In the genomic region with DNA sequence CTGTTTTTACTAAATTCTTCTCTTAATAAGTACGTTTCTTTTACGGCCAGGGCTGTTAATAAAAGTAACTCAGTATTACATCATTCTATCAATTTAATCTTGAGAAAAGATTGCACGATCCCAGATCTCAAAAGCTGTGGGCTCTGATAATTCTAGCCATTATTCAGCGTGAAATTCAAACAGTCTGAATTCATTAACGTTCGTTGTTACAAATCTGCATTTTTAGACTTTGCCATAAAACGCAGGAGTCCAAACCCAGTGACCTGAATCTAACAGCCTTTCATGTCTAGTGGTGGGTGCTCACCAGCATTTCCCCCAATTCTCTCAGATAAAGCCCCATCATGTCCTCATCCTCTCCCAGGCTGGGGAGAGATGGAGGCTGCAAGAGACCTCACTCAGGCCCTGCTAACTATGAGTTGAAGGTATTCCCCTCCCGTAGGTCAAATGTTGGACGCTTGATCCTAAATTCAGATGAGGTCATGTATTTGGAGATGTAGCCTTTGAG, we compare ENCODE assay signal across 16 mouse cellular contexts. TPM values are rescaled to one million over a fixed set of nuclear protein-coding genes. Genes with fewer than 3 reads are reported as not detected.
DNase-seq lines count a peak whose midpoint lies in the region; ATAC-seq lines count a peak whose summit lies in the region.
"Had no signal": no experiment of that assay in that cellular context is flagged by ENCODE, and none has a peak within 500 bp of the region (broad histone marks: within the 10 kb centered on the region; RNA-seq: fewer than 3 reads in every experiment).

No protein-coding gene starts in this region.

- ATAC-seq in neural tube, embryonic 11.5 days (ENCODE audit: insufficient read depth, low FRiP score, low TSS enrichment): peak; percentile 36; the same call in 1 of the 2 replicates
- ATAC-seq in neural tube, embryonic 15.5 days (ENCODE audit: low FRiP score): no peak
- ATAC-seq in forebrain, embryonic 12.5 days (ENCODE audit: low FRiP score): 0 out of 2 replicates have a peak, but pooled peaks have one; percentile 40
- ATAC-seq in hindbrain, embryonic 14.5 days (ENCODE audit: low FRiP score): no peak
- ATAC-seq: activated CD4-positive, CD25-positive, alpha-beta regulatory T cell, adult 4 months; inflammation-experienced regulatory T-cells, adult 6 months; Patski had no signal

- 53% methylated on average over 9 of the region's 9 CpGs for WGBS in neural tube, embryonic 11.5 days
- 30% methylated on average over 9 of the region's 9 CpGs for WGBS in neural tube, embryonic 15.5 days
- WGBS in forebrain, embryonic 12.5 days: 19% methylated on average over 9 of the region's 9 CpGs
- WGBS in hindbrain, embryonic 14.5 days: 26% methylated on average over 9 of the region's 9 CpGs

- H3K27me3 ChIP-seq in neural tube, embryonic 11.5 days (ENCODE audit: control insufficient read depth, insufficient read depth, low read length): no peaks in the 10 kb centered on the region
- H3K27me3 ChIP-seq in neural tube, embryonic 15.5 days (replicated peaks): no peaks in the 10 kb centered on the region
- no peaks in the 10 kb centered on the region for H3K27me3 ChIP-seq in forebrain, embryonic 12.5 days
- H3K27me3 ChIP-seq in hindbrain, embryonic 14.5 days (ENCODE audit: control insufficient read depth, insufficient read depth, low read length): no peaks in the 10 kb centered on the region
- H3K27me3 ChIP-seq: Patski had no signal

- H3K27ac ChIP-seq in neural tube, embryonic 11.5 days (ENCODE audit: low read depth, low read length): peak overlapping the region; percentile 56
- no peak overlapping the region for H3K27ac ChIP-seq in neural tube, embryonic 15.5 days (replicated peaks)
- peak overlapping the region; percentile 75 for H3K27ac ChIP-seq in forebrain, embryonic 12.5 days
- H3K27ac ChIP-seq in hindbrain, embryonic 14.5 days: peak overlapping the region; percentile 45; the same call in 1 of the 2 replicates

- H3K36me3 ChIP-seq in neural tube, embryonic 11.5 days (ENCODE audit: control insufficient read depth, insufficient read depth, low read length): no peaks in the 10 kb centered on the region
- H3K36me3 ChIP-seq in neural tube, embryonic 15.5 days: no peaks in the 10 kb centered on the region
- H3K36me3 ChIP-seq in forebrain, embryonic 12.5 days (replicated peaks): peaks cover 2% of the 10 kb centered on the region; the same call in 1 of the 2 replicates
- H3K36me3 ChIP-seq in hindbrain, embryonic 14.5 days (replicated peaks; ENCODE audit: control insufficient read depth, insufficient read depth): peaks cover 12% of the 10 kb centered on the region; the same call in 1 of the 2 replicates

- H3K4me3 ChIP-seq in neural tube, embryonic 11.5 days (ENCODE audit: low read depth, low read length): no peak overlapping the region
- H3K4me3 ChIP-seq in neural tube, embryonic 15.5 days (replicated peaks): no peak overlapping the region
- H3K4me3 ChIP-seq in forebrain, embryonic 12.5 days (replicated peaks): no peak overlapping the region
- no peak overlapping the region for H3K4me3 ChIP-seq in hindbrain, embryonic 14.5 days (replicated peaks; ENCODE audit: low read length)

- no peak for DNase-seq in neural tube, embryonic 11.5 days (ENCODE audit: low spot score)
- DNase-seq in hindbrain, embryonic 14.5 days (ENCODE audit: low spot score): no peak
- DNase-seq in frontal cortex, postnatal 10 days (ENCODE audit: low spot score in 2 of 2): no peak
- DNase-seq in spleen, postnatal 36 days (ENCODE audit: low spot score in 2 of 2): no peak
- no peak for DNase-seq in adrenal gland, postnatal 36 days
- DNase-seq: adrenal gland, postnatal 14 days; cerebellum, adult 9-10 months; gastrocnemius, postnatal 25 days; layer of hippocampus, postnatal 36 days; liver; lung, adult 18-20 months had no signal

- H3K9ac ChIP-seq in neural tube, embryonic 11.5 days (ENCODE audit: low read length): no peak overlapping the region; the same call in 1 of the 2 replicates
- no peak overlapping the region for H3K9ac ChIP-seq in neural tube, embryonic 15.5 days (replicated peaks)
- H3K9ac ChIP-seq in forebrain, embryonic 12.5 days: no peak overlapping the region
- no peak overlapping the region; the same call in 1 of the 2 replicates for H3K9ac ChIP-seq in hindbrain, embryonic 14.5 days

- no peak overlapping the region for H3K4me2 ChIP-seq in neural tube, embryonic 11.5 days (ENCODE audit: low read depth)
- no peak overlapping the region for H3K4me2 ChIP-seq in neural tube, embryonic 15.5 days
- peak overlapping the region; percentile 5; the same call in 1 of the 2 replicates for H3K4me2 ChIP-seq in forebrain, embryonic 12.5 days
- no peak overlapping the region for H3K4me2 ChIP-seq in hindbrain, embryonic 14.5 days (replicated peaks)

- peaks cover 46% of the 10 kb centered on the region for H3K4me1 ChIP-seq in neural tube, embryonic 11.5 days (ENCODE audit: control insufficient read depth, insufficient read depth, low read length)
- H3K4me1 ChIP-seq in neural tube, embryonic 15.5 days: peaks cover 67% of the 10 kb centered on the region
- peaks cover 78% of the 10 kb centered on the region for H3K4me1 ChIP-seq in forebrain, embryonic 12.5 days
- H3K4me1 ChIP-seq in hindbrain, embryonic 14.5 days (replicated peaks; ENCODE audit: control insufficient read depth, insufficient read depth, low read length): peaks cover 69% of the 10 kb centered on the region

- H3K9me3 ChIP-seq in neural tube, embryonic 11.5 days (ENCODE audit: control insufficient read depth, low read length): no peaks in the 10 kb centered on the region
- no peaks in the 10 kb centered on the region for H3K9me3 ChIP-seq in neural tube, embryonic 15.5 days (replicated peaks)
- no peaks in the 10 kb centered on the region for H3K9me3 ChIP-seq in forebrain, embryonic 12.5 days
- no peaks in the 10 kb centered on the region for H3K9me3 ChIP-seq in hindbrain, embryonic 14.5 days (ENCODE audit: control insufficient read depth, low read length)

RNA-seq across cellular contexts. Expression of a gene that starts 50.0 kb away (rescaled TPM):
- 81.5 and 86.9 TPM in 2 replicates for polyA plus RNA-seq in neural tube, embryonic 11.5 days (2014; fragmentation: Nextera tagmentation; extraction: Ambion mirVana)
- 21.2 and 30.5 TPM in 2 replicates for polyA plus RNA-seq in neural tube, embryonic 15.5 days (2015; fragmentation: Nextera tagmentation; extraction: Ambion mirVana)
- 78.4 and 89.6 TPM in 2 replicates for polyA plus RNA-seq in forebrain, embryonic 12.5 days (2016; fragmentation: Nextera tagmentation; extraction: Ambion mirVana)
- 29.1 and 43.5 TPM in 2 replicates for polyA plus RNA-seq in hindbrain, embryonic 14.5 days (2014; fragmentation: Nextera tagmentation; extraction: Ambion mirVana)
- total RNA-seq in adrenal gland, postnatal 36 days (2021): 100 to 1,000 TPM; 190 to 480 TPM
- polyA plus RNA-seq: activated CD4-positive, CD25-positive, alpha-beta regulatory T cell, adult 4 months had no signal

RNA-seq across cellular contexts. Expression of a gene that starts 51.0 kb away (rescaled TPM):
- polyA plus RNA-seq in neural tube, embryonic 11.5 days (2014; fragmentation: Nextera tagmentation; extraction: Ambion mirVana): 153 and 167 TPM in 2 replicates
- 50.5 and 52.0 TPM in 2 replicates for polyA plus RNA-seq in neural tube, embryonic 15.5 days (2015; fragmentation: Nextera tagmentation; extraction: Ambion mirVana)
- polyA plus RNA-seq in forebrain, embryonic 12.5 days (2016; fragmentation: Nextera tagmentation; extraction: Ambion mirVana): 133 and 141 TPM in 2 replicates
- 68.7 and 72.6 TPM in 2 replicates for polyA plus RNA-seq in hindbrain, embryonic 14.5 days (2014; fragmentation: Nextera tagmentation; extraction: Ambion mirVana)
- total RNA-seq in adrenal gland, postnatal 36 days (2021): 10 to 100 TPM; 65.6 to 68.6 TPM

Comparison
In these comparisons a context has a peak if more than half of its experiments do, and no peak if none do; other contexts are left out.
1. ATAC-seq: peak in neural tube, embryonic 11.5 days (single experiment) and forebrain, embryonic 12.5 days (single experiment); none in neural tube, embryonic 15.5 days (single experiment) and hindbrain, embryonic 14.5 days (single experiment).